Mouse (Mus musculus) left cerebral cortex, adult 11 months (tissue): ENCODE measurements around the gene Ddx19b.
"Not testable (repeated sequence)": the region's sequence is repeated elsewhere in the genome, so short reads cannot be mapped to it uniquely, and the experiment has no call there.

ENCODE experiments used
- DNase-seq: peaks from one replicate; pipeline ENCODE4 v3.0.0; 2022; ENCODE audit warnings: low spot score

The Ddx19b gene

DNA sequence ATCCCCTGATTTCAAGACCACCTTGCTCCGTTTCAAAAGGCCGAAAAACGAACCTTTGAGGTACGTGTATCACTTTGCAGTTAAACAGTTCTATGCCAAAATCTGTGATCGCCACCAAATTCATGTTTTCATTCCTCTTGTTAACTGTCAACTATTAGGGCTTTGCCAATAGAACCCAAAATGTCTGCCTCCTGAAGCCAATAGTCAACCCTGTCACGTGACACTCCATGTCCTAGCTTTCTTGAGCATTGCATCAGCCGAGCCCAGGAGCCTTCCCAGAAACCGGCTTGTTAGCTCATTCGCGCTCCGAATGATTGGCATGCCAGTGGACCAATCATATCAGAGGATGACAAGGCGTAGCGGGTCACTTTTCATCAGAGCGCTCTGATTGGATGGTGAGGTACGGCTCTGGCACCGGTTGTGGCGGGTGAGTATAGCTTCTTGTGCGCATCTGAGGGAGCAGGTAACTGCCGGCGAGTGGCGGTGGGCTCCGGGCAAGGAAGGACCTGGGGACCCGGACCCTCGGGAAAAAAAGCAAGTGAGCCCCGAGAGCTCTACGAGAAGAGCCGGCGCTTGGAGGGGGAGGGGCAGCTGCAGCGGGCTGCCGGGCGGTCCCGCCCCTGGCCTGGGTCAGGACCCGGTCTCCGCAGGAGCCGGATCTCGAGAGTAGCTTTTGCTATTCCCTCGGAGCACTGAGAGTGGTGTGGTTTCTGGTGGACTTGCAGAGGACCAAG is 2.1 kb upstream of the Ddx19b start:
- peak; percentile 99 for DNase-seq

DNA sequence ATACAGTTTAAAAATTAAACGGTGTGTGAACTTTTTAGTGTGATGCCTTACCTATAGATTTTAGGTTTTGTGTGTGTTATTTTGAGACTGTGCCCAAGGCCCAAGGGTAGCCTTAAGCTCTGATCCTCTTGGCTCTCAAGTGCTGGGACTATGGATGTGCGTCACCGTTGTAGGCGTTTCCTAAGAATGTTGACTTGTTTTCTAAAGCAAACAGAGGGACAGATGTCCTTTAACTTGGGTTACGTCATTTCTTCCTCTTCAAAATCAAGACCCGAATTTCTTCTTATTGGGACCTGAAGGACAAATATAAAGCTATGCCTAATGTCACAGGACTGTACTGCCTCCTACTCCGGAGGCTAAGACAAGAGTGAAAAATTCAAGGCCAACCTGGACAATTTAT is 1.4 kb upstream of the Ddx19b start, which contains the start of gene Aars:
Aars (plus strand) TSS at position 229 of the 400 bp plus-strand sequence.
- DNase-seq = no peak

DNA sequence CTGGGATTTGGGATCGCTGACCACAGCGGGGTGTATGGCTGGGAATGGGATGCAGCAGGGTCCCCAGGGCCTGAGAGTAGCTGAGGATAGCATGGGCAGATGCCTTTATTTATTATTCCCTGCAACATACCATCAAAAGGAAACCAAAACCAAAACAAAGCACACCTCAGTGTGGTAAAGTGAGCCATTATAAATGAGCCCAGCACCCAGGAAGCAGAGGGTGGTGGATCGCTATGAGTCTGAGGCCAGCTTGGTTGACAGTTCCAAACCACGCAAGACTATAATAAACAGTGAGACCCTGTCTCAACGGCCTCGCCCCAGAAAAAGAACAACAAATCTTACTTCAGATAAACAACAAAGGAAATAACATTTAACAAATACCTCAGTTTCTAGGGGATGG is 1.5 kb downstream of the Ddx19b start:
- DNase-seq = no peak

DNA sequence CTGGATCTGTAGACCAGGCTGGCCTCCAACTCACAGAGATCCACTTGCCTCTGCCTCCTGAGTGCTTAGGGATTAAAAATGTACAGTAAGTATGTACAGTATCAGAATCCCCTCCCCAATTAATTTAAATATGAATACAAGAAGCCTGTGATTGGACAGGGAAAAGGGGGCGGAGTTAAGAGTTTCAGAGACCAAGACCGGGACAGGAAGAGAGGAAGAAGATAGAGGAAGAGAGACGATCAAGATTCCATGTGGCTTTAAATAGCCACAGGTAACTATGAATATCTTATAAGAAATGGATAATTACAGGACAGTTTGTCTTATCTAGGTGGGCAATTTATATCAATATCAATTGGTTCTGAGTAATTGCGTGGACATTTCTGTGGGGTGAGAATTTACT is 2.0 kb downstream of the Ddx19b start:
- DNase-seq = no peak

DNA sequence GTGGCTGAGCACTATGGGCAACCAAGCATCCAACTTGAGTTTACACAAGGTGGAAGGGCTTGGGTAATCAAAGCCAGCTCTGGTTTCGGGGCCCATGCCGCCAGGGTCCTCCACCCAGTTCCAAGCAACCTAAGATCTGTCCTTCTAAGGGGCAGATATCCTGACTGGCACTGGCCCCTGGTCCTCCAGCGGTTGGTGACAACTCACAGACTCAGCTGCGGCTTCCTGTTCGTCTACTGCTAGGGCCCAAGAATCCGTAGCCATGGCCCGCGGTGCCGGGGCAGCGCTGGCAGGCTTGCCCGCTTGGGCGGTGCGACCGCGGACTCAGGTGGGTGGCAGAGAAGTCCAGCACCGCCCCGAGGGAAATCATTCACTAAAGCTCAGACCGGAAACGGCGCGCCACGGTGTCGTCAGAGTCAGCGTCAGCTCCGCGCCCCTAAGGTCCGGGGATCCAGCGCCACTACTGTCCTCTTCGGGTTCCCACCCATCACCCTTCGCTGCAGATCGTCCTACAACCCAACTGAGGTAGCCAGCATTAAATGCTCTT is 4.1 kb downstream of the Ddx19b start:
- DNase-seq = peak; percentile 67

DNA sequence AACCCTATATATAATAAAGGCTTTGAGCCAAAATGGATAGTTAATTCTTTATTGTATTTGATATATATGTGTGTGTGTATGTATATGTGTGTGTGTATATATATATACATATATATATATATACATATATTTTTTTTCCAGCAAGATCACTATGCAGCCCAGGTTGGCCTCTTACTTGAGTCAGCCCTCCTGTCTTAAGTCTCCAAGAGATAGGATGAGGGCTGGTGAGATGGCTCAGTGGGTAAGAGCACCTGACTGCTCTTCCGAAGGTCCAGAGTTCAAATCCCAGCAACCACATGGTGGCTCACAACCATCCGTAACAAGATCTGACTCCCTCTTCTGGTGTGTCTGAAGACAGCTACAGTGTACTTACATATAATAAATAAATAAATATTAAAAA is 4.9 kb downstream of the Ddx19b start:
- not testable (repeated sequence) for DNase-seq

DNA sequence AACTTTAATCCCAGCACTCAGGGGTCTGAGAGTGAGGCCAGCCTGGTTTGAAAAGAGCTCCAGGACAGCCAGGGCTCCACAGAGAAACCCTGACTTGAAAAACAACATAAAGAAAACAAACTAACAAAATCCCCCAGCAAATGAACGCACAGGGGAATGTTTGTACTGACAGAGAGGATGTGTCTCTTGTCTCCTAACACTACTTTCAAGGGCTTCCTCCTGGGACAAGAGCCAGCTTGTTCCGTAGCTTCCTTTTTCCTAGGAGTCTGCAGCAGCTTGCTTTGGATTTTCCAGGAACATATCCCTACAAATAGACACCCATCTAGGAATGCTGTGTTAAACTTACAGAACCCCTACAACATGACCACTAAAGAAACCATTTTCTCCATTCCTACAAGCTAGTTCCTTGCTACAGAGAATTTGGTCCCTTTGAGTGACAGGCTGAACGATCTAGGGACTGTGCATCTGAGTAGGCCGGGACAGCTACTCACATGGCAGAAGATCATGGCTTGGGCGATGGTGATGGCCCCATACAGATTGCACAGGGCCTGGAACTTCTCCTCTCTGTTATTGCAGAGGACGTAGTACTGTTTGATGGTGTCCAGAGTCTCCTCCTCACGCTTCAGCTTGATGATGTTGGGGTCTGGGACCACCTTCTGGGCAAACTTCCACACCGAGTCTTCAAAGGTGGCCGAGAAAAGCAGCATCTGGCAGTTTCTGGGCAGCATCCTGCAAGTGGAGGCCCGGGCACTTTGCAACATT is 21.1 kb downstream of the Ddx19b start:
- DNase-seq = not testable (repeated sequence)

DNA sequence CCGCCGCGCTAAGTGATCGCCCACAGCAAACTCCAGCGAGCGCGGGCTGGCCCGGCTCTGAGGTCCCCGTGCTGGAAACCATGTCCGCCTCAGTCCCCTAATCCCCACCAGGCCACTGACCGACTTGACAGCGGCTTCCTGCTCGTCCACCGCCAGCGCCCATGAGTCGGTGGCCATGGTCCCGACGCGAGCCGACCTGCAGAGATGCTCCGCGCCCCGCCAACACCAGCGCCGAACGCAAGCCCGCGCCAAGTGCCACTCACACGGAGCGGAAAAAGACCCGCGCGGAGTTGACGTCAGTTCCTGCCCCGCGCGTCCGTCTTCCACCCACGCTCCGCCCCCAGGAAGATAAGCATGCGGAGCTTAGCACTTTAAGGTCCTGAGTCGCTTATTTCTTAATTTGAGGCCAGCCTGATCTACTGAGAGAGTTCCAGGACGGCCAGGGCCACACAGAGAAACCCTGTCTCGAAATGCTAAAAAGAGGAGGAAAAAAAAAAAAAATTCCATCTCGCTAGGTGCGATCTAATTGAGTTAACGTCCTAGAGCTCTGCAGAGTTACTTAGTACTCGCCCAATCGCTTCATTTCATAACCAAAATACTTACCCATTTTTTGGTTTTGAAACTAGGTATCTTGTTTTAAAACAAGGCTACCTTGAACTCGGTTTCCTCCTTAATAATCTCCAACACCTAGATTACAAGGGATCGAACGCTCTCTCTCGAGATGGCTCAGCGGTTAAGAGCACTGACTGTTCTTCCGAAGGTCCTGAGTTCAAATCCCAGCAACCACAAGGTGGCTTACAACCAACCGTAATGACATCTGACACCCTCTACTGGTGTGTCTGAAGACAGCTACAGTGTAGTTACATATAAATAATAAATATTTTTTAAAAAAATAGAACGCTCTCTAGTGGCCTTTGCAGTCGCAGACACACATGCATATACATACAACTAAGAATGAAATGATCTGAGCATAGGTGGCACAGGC is 33.7 kb downstream of the Ddx19b start, which contains the start of gene Ddx19a:
Ddx19a (minus strand) TSS at position 254 of the 985 bp plus-strand sequence.
- DNase-seq = peak; percentile 79

DNA sequence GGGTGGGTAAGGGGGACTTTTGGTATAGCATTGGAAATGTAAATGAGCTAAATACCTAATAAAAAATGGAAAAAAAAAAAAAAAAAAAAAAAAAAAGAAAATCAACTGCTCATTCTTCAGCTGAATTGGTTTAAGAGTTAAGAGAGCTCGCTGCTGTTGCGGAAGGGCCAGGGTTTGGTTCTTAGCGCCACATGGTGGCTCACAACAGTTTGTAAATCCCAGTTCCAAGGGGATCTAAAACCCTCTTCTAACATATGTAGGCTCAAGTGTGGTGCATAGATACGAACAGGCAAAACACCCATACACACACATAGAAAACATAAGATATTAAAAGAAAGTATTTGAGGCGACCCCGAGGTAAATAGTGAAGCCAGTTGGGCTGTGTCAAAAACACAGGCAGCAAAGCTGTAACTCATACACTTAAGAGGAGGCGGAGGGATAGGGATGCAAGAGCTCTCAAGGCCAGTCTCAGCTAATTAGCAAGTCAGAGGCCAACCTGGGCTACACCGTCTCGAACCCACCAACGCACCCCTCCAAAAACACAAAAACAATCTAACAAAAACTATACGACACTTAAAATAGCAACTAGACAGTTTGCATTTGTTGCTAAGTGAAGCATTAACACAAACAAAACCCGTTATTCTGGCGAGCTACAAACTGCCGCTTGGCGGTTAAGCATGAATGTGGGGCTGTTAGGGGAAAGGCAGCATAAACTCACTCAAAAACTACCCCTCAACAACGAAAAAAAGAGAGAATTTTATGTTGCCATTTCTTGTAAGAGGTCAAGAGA is 34.7 kb downstream of the Ddx19b start:
- no peak for DNase-seq

DNA sequence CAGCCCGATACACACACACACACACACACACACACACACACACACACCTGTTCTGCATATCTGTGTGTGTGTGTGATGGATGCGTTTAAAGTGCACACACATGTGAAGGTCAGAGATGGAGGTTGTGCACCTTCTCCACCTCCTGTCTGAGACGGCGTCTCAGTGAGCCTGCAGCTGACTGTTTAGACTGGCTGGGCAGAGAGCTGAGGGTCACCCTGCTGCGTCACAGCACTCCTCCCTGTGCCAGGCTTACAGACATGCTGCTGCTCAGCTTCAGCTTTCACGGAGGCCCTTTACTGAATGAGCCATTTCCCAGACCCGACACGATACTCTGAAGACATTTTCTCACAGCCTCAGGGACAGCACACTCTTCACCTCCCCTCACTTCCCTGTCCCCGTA is 41.5 kb downstream of the Ddx19b start:
- DNase-seq = no peak

DNA sequence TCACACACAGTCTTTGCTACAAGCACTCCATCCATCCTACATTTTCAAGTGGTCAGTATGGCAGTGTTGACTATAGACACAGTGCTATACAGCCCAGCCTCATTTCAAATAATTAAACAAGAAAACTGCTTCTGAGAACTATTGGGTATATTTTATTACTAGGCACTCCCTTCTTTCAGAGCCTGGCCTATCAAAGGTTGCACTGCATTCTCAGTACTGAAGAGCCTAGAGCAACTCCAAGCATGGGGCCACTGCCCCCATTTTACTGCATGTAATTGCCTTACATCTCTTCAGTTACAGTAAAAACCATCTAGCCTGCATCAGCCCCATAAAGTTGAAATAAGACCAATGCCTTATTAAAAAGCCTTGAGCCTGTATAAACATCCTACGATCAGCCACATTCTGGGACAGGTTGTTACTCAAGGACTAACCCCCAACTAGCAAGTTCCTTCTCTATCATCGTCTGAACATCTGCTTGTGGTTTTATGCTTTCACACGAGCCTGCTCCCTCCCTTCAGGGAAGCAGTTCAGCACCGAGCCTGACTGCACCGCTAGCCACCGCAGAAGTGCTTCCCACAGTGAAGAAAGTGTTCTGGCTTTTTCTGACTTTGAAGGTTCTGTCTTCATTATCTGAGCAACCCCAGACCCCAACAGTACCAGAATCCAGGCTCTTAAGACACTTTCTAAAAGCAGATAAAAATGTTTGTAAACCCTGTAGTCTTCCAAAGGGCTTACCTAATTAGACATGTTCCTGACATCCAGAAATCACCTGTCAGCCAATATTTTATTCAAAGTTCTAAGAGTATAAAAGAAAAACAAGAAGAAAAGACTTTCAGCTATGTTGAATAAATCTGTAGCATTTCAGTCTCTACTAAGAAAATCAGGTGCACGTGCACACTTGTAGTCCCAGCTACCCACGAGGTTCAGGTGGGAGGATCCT is 43.5 kb downstream of the Ddx19b start:
- DNase-seq = no peak

DNA sequence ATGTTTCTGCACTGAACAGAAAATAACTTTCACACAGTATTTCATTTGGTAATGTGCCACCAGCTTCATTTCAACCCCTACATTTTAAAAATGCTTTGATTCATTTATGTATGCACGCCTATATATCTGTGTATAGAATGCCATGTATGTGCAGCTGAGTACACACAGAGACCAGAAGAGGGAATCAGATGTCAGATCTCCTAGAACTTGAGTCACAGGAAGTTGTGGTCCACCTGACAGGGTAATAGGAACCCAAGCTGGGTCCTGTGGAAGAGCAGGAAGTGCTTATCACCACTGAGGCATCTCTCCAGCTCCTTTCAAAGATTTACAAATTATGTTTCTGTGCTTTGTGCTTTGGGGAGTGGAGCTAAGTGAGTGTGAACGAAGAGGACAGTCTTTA is 50.2 kb downstream of the Ddx19b start:
- DNase-seq = no peak

DNA sequence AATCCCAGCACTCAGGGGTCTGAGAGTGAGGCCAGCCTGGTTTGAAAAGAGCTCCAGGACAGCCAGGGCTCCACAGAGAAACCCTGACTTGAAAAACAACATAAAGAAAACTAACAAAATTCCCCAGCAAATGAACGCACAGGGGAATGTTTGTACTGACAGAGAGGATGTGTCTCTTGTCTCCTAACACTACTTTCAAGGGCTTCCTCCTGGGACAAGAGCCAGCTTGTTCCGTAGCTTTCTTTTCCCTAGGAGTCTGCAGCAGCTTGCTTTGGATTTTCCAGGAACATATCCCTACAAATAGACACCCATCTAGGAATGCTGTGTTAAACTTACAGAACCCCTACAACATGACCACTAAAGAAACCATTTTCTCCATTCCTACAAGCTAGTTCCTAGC is 53.6 kb downstream of the Ddx19b start:
- DNase-seq = not testable (repeated sequence)

DNA sequence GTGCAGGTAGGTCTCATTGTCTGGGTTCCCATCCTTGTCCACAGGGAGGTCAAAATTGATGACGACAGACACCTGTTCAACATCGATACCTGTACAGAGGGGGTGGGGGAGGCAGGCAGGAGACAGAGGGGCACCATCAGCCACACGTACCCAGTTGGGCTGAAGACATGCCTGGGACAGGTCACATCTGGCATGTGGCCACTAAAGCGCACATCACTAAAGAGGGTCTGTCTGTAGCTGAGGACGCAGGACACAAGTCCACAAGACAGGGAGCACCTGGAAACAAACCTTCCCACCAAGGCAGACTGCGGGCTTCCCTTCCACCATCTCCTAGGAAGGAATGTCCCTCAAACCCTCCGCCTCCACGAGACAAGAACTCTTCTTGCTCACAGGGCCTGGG is 55.0 kb downstream of the Ddx19b start:
- not testable (repeated sequence) for DNase-seq

DNA sequence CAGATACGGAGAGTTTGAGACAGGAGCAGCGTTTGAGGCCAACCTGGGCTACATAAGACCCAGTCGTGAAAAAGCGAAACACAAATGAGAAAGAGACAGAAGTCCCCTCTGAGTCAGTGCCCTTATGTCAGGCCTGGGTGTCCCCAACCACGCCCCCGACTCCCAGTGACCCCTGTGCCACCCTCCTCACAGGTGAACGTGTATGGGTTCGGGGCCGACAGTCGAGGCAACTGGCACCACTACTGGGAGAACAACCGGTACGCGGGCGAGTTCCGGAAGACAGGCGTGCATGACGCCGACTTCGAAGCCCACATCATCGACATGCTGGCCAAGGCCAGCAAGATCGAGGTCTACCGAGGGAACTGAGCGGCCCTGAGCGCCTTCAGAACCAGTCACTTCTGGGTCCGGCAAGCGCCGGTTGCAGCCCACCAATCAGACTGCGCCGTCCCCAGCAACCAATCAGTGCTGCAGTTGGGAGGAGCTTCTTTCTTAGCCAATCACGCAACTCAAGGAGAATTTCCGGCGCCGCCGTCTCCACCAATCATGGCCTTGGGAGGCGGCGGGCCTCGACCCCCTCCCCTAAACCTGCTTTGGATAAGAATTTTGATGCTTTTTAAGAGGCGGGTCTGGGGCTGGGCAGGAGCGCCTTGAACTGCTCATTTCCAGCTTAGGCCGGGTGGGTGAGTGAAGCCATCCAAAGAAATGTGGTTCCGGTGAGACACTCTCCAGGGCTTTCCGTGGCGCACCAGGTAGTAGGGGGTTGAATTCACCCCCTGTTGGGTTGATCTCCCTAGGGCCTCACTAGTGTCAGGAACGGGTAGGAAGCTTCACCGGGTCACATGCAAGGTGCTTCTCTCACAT is 61.4 kb downstream of the Ddx19b start:
- peak; percentile 91 for DNase-seq

DNA sequence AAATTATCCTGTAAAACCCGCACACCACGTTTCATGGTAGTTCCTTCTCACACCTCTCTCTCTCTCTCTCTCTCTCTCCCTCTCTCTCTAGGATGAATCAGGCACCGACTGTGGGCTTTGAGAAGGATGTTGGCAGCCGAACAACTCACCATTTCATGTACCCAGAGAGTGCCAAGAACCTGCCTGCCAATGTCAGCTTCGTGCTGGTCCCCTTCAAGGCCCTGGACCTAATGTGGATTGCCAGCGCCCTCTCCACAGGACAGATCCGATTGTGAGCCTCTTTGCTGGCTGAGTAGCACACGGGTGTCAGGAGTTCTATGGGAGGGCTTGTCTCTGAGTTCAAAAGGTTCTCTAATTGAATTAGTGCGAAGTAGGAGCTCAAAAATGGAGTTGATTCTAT is 64.2 kb downstream of the Ddx19b start:
- DNase-seq = no peak

DNA sequence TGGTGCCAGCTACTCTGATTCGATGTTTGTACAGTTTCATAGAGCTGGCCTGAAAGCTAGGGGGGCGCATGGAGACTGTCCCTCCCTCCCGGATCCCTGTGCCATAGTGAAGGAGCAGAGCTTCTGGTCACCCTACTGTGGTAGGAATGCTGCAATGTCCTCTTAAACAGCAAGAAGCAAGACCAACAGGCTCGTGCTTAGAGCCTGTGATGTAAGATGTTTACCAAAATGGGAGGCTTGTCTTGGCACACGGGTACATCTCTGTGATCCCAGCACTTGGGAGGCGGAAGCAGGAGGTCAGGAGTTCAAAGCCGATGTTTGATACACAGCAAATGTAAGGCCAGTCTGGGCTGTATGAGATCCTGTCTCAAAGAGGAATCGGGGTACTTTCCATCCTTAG is 65.0 kb downstream of the Ddx19b start:
- DNase-seq = no peak

DNA sequence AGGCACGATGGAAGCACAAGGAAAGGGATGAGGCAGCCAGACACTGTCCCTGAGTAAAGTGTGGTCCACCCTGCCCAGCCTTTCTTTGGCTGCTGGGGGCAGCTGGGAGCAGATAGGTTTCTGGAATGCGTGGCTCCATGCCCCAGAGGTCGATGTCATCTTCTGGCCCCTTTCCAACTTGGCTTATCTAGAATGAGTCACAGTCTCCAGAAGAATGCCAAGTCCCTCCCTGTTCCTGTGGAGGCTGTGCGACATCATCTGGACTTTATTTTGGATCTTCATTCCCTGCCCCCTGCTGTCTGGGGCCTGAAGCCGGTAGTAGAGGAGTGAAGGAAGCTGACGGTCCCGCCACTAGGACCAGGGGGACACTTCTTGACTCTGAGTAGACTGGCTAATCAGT is 66.0 kb downstream of the Ddx19b start:
- DNase-seq = peak; percentile 67

DNA sequence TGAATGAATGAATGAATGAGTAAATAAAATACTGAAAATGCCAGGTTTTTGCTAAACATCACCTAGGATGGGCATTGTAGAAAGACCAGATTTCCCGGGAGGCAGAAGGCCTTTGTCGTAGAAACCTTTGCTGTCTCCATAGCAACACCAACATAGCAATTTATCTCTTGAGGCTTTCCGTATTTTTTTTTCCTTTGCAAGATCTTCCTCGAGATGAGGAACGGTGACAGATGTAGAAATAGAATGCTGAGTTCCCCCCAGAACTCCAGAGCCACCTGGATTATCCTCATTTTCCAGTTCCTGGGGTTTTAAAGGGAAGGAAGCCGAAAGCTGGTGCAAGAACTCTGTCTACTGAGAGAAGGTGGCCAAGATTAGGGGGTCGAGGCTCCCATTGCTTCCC is 66.9 kb downstream of the Ddx19b start:
- no peak for DNase-seq
